Mouse (Mus musculus) midbrain, embryonic 16.5 days (tissue): Measurements from ENCODE around the gene Syngr1. TPM values are rescaled to one million over a fixed set of nuclear protein-coding genes. Genes with fewer than 3 reads are reported as not detected.

Experiments used
- ATAC-seq: fragments of 200-750 bp; cut with Nextera tagmentation; 2 replicates; pipeline ENCODE4 v1.8.0; 2017; ENCODE audit warnings: moderate TSS enrichment
- H3K27ac ChIP-seq: fragments of 300-500 bp; sonication (generic); 2 replicates; pipeline ENCODE4 v1.5.1; 2014; ENCODE audit warnings: mild to moderate bottlenecking, low read length, mixed read lengths
- H3K27me3 ChIP-seq: fragments of 300-500 bp; sonication (generic); 2 replicates; pipeline ENCODE4 v1.6.1; 2014; ENCODE audit warnings: low read depth, low read length, mixed read lengths; ENCODE audit not compliant: control insufficient read depth, insufficient read depth
- H3K36me3 ChIP-seq: fragments of 300-500 bp; sonication (generic); 2 replicates; pipeline ENCODE4 v1.6.1; 2014; ENCODE audit warnings: mild to moderate bottlenecking, low read length, moderate library complexity, mixed read lengths; ENCODE audit not compliant: control insufficient read depth, insufficient read depth
- H3K4me1 ChIP-seq: fragments of 300-500 bp; sonication (generic); 2 replicates; pipeline ENCODE4 v1.6.1; 2014; ENCODE audit warnings: mild to moderate bottlenecking, low read length, mixed read lengths; ENCODE audit not compliant: control insufficient read depth, insufficient read depth
- H3K4me2 ChIP-seq: fragments of 300-500 bp; sonication (generic); 2 replicates; pipeline ENCODE4 v1.6.1; 2014; ENCODE audit warnings: mild to moderate bottlenecking, low read length, mixed read lengths
- H3K4me3 ChIP-seq: fragments of 300-500 bp; sonication (generic); 2 replicates; pipeline ENCODE4 v1.5.1; 2014; ENCODE audit warnings: low read depth, mild to moderate bottlenecking, low read length, moderate library complexity, mixed read lengths
- H3K9ac ChIP-seq: fragments of 300-500 bp; sonication (generic); 2 replicates; pipeline ENCODE4 v1.6.1; 2014; ENCODE audit warnings: low read depth, low read length, mixed read lengths
- H3K9me3 ChIP-seq: fragments of 300-500 bp; sonication (generic); replicated peaks from 2 replicates; pipeline ENCODE4 v1.6.1; 2014; ENCODE audit warnings: mild to moderate bottlenecking, low read length, mixed read lengths; ENCODE audit not compliant: control insufficient read depth, poor library complexity, severe bottlenecking
- WGBS: fragments of 180-500 bp; shearing (Covaris S2); extraction: QIAGEN DNeasy Blood & Tissue Kit; methylation state at CpG from one replicate; pipeline ENCODE4 v1.1.7; 2014; 5-methylcytosine and 5-hydroxymethylcytosine counted together
- polyA plus RNA-seq: library from polyadenylated mRNA; unstranded; fragments of >200 nt; fragmentation: Nextera tagmentation; extraction: Ambion mirVana; gene quantifications from 2 replicates; pipeline ENCODE4 v1.2.1, GENCODE M21; 2015

Gene Syngr1
- polyA plus RNA-seq, 1 experiment from 2014 or later, result 83.9 TPM

GRCm38 (mm10) chr15:80149517-80149916 lies 58.4 kb downstream of the Syngr1 start:
- 92% methylated on average over 7 of the region's 7 CpGs for WGBS
- H3K9ac ChIP-seq, result no peak overlapping the region
- no peak overlapping the region for H3K27ac ChIP-seq
- no peaks in the 10 kb centered on the region for H3K9me3 ChIP-seq
- ATAC-seq, result no peak
- H3K27me3 ChIP-seq, result no peaks in the 10 kb centered on the region
- H3K4me3 ChIP-seq, result no peak overlapping the region
- peaks cover 4% of the 10 kb centered on the region; the same call in 1 of the 2 replicates for H3K4me1 ChIP-seq
- H3K36me3 ChIP-seq, result 0 out of 2 replicates have a peak, but pooled peaks cover 2% of the 10 kb centered on the region
- H3K4me2 ChIP-seq, result no peak overlapping the region

GRCm38 (mm10) chr15:80152663-80153062 lies 61.5 kb downstream of the Syngr1 start:
- Histone ChIP-seq H3K4me1 (no peaks in the 10 kb centered on the region), H3K36me3 (peaks cover 9% of the 10 kb centered on the region), H3K4me2 (no peak overlapping the region), H3K9ac (no peak overlapping the region), H3K9me3 (no peaks in the 10 kb centered on the region), H3K4me3 (no peak overlapping the region), H3K27ac (no peak overlapping the region), H3K27me3 (no peaks in the 10 kb centered on the region)
- no peak for ATAC-seq
- 97% methylated on average over 10 of the region's 10 CpGs for WGBS

DNA sequence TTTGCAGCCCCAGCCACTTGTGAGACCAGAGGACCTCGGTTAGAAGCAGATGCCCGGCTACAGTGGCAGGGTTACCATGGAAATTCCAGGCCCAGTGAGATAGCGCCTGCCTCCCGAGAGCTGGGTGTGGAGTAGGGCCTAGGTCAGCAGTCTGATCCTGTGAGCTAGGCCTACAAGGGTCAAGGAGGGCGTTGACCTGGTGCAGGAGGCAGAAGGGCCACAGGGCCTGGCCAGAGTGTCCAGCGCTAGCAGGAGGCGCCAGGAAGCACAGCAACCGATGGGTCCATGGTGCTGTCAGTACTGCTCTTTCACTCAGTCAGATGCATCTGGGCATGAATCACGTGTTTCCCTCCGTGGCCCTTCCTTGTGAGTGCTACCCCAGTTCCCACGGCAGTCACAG lies 62.6 kb downstream of the Syngr1 start:
- H3K36me3 ChIP-seq, result peaks cover 12% of the 10 kb centered on the region
- 80% methylated on average over 11 of the region's 11 CpGs for WGBS
- no peak for ATAC-seq
- H3K4me3 ChIP-seq, result no peak overlapping the region
- no peaks in the 10 kb centered on the region for H3K9me3 ChIP-seq
- no peaks in the 10 kb centered on the region for H3K4me1 ChIP-seq
- H3K9ac ChIP-seq, result no peak overlapping the region
- H3K4me2 ChIP-seq, result no peak overlapping the region
- no peaks in the 10 kb centered on the region for H3K27me3 ChIP-seq
- H3K27ac ChIP-seq, result no peak overlapping the region

DNA sequence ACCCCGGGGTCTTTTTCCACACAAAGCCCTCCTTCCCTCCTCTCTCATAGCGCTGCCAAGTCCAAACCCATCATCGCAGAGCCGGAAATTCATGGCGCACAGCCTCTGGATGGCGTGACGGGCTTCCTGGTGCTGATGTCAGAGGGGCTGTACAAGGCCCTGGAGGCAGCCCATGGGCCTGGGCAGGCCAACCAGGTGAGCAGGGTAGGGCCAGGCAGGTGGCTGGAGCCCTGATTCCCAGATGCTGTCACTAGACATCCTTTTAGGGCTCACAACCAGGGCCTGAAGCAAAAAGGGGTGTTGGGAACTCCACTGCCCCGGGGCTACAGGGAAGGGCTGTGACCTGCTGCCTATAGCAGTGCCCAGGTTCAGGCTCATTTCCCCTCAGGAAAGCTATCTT lies 64.6 kb downstream of the Syngr1 start:
- WGBS, result 94% methylated on average over 8 of the region's 8 CpGs
- Histone ChIP-seq H3K4me1 (no peaks in the 10 kb centered on the region), H3K36me3 (peaks cover 24% of the 10 kb centered on the region), H3K27me3 (no peaks in the 10 kb centered on the region), H3K27ac (no peak overlapping the region), H3K9ac (no peak overlapping the region), H3K4me3 (no peak overlapping the region), H3K9me3 (no peaks in the 10 kb centered on the region), H3K4me2 (no peak overlapping the region)
- no peak for ATAC-seq

- 94% methylated on average over 22 of the region's 22 CpGs for WGBS
- Histone ChIP-seq H3K4me1 (no peaks in the 10 kb centered on the region), H3K4me3 (no peak overlapping the region), H3K27ac (no peak overlapping the region), H3K4me2 (no peak overlapping the region), H3K36me3 (peaks cover 33% of the 10 kb centered on the region), H3K9ac (no peak overlapping the region), H3K9me3 (no peaks in the 10 kb centered on the region), H3K27me3 (no peaks in the 10 kb centered on the region)
- ATAC-seq, result no peak
These were observed 66.2 kb downstream of the Syngr1 start for GRCm38 (mm10) chr15:80157197-80157943.

- no peak for ATAC-seq
- Histone ChIP-seq H3K27me3 (no peaks in the 10 kb centered on the region), H3K36me3 (peaks cover 33% of the 10 kb centered on the region)
These were observed 67.0 kb downstream of the Syngr1 start for GRCm38 (mm10) chr15:80158001-80158706.

GRCm38 (mm10) chr15:80158707-80159090 lies 67.6 kb downstream of the Syngr1 start:
- H3K27ac ChIP-seq, result no peak overlapping the region
- WGBS, result 62% methylated on average over 4 of the region's 4 CpGs

More at GRCm38 (mm10) chr15:80158001-80158706, 67.0 kb downstream of the Syngr1 start:
- no peak overlapping the region for H3K27ac ChIP-seq
- H3K4me2 ChIP-seq, result no peak overlapping the region
- no peak overlapping the region for H3K9ac ChIP-seq
- WGBS, result 83% methylated on average over 5 of the region's 5 CpGs
- H3K9me3 ChIP-seq, result no peaks in the 10 kb centered on the region
- H3K4me3 ChIP-seq, result no peak overlapping the region
- no peaks in the 10 kb centered on the region for H3K4me1 ChIP-seq

DNA sequence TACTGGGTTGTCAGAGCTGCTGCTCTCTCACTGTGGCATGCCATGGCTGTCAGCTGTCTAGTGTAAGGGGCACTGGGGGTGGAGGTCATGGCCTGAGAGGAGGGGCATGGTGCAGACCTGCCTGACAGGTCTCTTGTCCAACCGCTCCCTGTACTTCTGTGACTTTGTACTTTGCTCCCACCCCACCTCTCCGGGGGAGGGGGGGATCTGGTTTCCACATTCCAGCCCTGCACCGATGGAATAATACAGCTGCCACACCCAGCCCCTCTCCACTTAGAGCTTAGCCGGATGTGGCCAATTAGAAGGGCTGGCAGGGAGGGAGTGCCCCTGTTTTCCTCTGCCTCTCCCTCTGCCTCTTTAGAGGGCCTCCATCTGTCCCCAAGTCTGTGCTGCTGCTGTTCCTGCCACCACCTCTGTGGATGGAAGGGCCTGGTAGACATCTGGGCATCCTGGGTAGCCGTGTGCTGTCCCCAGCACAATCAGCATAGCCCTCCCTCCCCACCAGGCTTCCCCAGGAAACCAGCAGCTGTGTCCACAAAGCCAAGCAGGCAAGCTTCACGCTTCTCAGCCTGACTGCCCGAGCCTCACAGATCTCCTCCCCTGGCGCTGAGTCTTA lies 68.3 kb downstream of the Syngr1 start:
- Histone ChIP-seq H3K4me3 (no peak overlapping the region), H3K27ac (no peak overlapping the region), H3K27me3 (no peaks in the 10 kb centered on the region), H3K36me3 (peaks cover 33% of the 10 kb centered on the region), H3K9me3 (no peaks in the 10 kb centered on the region), H3K4me2 (no peak overlapping the region), H3K9ac (no peak overlapping the region), H3K4me1 (no peaks in the 10 kb centered on the region)
- ATAC-seq, result no peak
- 55% methylated on average over 8 of the region's 8 CpGs for WGBS

More at GRCm38 (mm10) chr15:80158707-80159090, 67.6 kb downstream of the Syngr1 start:
- no peaks in the 10 kb centered on the region for H3K9me3 ChIP-seq
- ATAC-seq, result no peak
- H3K9ac ChIP-seq, result no peak overlapping the region
- no peak overlapping the region for H3K4me3 ChIP-seq
- no peaks in the 10 kb centered on the region for H3K27me3 ChIP-seq
- H3K36me3 ChIP-seq, result peaks cover 33% of the 10 kb centered on the region
- no peak overlapping the region for H3K4me2 ChIP-seq
- H3K4me1 ChIP-seq, result no peaks in the 10 kb centered on the region

GRCm38 (mm10) chr15:80160223-80160622 lies 69.1 kb downstream of the Syngr1 start:
- Histone ChIP-seq H3K4me1 (no peaks in the 10 kb centered on the region), H3K4me2 (no peak overlapping the region), H3K36me3 (peaks cover 33% of the 10 kb centered on the region), H3K9ac (no peak overlapping the region), H3K27ac (no peak overlapping the region), H3K27me3 (no peaks in the 10 kb centered on the region), H3K9me3 (no peaks in the 10 kb centered on the region), H3K4me3 (no peak overlapping the region)
- 88% methylated on average over 13 of the region's 13 CpGs for WGBS
- ATAC-seq, result no peak
